Mouse (Mus musculus): ENCODE results near the gene Gm21974.
A peak's percentile ranks its signal among the peaks of the same experiment; 100 is the strongest.
"Not testable (repeated sequence)": the region's sequence is repeated elsewhere in the genome, so short reads cannot be mapped to it uniquely, and the experiment has no call there.

Gene Gm21974

DNA sequence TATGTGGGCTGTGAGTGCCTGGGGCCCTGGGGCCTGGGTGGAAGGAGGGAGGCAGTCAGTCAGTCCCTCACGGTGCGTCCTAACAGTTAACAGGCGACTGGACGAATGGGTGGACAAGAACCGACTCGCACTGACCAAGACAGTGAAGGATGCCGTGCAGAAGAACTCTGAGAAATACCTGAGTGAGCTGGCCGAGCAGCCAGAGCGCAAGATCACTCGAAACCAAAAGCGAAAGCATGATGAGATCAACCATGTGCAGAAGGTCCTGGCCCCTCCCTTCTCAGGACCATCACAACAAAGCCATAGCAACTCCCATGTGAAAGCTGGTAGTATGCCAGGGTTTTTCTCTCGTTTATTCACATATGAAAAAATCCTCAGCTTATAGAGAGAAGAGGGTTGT is 20.0 kb upstream of the Gm21974 start:
- no peak for DNase-seq (ENCODE audit: low read depth, low spot score)

DNA sequence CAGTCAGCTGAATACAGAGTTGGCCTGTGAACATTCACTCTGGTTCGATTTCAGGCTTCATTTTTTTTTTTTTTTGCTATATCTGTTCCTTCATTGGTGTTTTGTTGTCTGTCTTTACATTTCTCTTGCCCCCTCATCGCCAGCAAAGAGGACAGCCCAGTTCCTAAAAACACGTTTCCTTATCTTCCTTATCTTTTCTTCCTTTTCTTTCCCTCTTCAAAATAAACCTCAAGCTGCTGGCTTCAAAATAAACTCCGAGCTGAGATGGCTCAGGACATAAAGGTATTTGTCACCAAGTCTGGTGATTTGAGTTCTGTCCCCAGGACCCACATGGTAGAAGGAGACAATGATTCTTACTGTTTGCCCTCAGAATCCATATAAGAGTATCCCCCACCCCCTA is 17.7 kb upstream of the Gm21974 start:
- no peak for DNase-seq (ENCODE audit: low read depth, low spot score)

DNA sequence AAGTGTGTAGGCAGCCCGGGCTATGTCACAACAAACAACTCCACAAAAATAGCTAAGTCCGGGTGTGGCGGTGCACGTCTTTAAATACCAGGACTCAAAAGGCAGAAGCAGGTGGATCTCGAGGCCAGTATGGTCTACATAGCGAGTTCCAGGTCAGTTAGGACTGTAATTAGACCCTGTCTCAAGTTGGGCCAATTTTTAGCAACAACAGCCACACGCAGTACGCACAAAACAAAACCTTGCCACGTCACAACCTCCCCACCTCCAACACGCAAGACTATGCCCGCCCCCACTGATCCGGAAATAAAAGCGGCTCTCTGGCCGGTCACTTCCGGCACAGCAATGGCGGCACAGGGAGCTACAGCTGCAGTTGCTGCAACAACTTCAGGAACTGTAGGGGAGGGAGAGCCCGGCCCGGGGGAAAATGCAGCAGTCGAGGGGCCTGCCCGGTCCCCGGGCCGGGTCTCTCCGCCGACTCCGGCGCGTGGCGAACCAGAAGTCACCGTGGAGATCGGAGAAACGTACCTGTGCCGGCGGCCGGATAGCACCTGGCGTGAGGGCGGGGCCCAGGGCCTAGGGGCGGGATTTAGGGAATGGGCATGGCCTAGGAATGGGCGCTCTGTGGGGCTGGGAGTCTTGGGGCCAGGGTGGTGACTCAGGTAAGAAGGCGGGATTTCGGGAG is 17.1 kb upstream of the Gm21974 start, which contains the start of gene Kat8:
Gene Kat8 (plus strand): TSS at position 327 of the 682 bp plus-strand sequence.
- DNase-seq (ENCODE audit: low read depth, low spot score) = peak; percentile 98

DNA sequence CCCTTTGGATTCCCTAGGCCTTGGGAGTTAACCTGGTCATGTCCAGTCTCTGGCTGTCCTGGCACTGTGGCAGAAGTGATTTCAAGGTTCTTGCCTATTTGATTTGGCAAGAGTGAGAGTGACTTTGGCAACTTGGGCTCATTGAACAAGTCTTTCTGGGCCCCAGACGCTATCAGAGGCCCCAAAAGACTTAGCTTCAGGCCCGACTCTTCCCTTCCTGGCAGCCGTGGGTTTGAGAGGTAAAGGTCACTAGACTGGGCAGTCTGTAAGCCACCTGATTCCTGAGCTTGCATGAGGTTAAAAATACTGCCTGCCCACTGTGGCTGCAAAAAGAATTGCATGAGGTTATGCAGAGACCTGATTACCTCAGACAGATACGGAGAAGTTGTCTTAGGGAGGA is 13.4 kb upstream of the Gm21974 start:
- no peak for DNase-seq (ENCODE audit: low read depth, low spot score)

DNA sequence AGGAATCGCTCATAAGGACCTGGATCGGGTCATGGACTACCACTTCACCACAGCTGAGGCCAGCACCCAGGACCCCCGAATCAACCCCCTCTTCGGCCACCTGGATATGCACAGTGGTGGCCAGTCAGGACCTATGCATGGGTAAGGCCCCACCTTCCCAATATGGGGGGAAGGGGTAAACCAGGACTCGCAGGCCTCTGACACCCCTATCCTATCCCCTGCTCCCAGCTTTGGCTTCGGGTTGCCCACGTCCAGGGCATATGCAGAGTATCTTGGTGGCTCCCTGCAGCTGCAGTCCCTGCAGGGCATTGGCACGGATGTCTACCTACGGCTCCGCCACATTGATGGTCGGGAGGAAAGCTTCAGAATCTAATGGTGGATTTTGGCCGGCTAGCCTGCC is 12.7 kb upstream of the Gm21974 start:
- DNase-seq (ENCODE audit: low read depth, low spot score) = no peak

DNA sequence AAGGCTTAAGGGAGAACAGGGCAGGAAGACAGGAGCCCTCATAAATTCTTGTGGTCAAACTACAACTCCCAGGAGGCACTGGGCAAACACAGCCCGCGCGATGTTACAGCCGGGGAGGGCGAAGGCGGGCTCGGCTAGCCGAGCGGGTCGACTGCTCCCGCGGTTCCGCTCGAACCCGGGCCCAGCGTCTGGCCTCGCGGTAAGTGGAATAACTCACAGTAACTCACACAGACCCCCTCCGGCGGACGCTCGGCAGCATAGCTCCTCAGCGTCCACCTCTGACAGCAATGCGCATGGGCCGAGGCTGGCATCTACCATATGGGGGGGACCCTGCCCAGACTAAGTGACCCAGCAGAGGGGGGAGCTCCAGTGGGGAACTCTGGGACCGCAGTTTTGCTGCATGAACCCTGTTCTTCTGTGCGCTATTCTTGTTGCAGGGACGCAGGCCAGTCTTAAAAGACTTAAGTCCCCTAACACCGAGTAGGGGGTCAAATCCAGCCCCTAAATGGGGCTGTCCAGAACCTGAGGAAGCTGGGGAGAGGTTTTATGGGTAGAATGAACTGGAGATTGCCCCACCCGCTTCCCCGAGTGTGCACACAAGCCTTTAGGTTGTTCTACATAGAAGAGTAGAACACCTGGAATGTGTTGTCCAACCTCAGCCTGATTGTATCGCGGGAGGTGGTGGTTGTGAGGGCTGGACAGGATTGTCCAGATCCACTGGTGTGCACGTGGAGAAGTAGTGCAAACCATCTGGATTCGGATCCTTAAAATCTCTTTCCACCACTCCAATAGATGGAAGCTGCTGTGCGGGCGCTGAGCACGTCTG is 8.9 kb upstream of the Gm21974 start, which contains the start of gene Bckdk:
Gene Bckdk (plus strand): TSS at position 112 of the 826 bp plus-strand sequence.
- DNase-seq (ENCODE audit: low read depth, low spot score) = peak; percentile 89

DNA sequence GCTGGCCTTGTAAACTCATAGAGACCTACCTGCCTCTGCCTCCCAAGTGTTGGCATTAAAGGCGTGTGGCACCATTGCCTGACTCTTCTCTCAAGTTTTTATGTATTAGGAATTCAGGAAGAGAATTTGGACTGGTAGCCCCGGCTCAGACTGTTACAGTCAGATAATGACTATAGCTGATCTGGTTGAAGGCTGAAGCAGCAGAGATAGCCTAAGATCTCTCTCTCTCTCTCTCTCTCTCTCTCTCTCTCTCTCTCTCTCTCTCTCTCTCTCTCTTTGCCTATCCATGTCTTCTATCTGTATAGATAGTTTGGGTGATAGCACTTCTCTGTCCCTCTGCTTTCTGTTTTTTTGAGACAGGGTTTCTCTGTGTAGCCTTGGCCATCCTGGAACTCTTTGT is 6.5 kb upstream of the Gm21974 start:
- DNase-seq (ENCODE audit: low read depth, low spot score) = no peak

DNA sequence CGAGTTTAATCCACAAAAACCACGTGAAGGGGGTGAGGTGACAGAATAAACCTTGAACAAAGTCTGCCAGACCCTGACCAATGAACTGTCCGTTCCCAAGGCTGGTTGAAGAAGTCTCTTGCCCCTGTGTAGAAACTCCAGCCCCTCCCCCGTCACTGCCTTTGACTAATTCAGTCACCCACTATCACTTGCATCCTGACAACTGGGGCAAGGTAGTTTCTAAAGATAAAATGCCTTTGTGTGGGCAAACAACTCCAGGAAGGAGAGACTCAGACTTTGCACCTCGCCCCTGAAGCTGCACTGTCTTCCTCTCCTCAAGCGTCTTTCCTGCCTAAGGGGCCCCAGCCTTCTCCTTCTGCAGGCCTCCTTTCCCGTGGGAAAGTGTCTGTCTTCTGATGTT is 4.7 kb upstream of the Gm21974 start:
- DNase-seq (ENCODE audit: low read depth, low spot score) = peak; percentile 31

DNA sequence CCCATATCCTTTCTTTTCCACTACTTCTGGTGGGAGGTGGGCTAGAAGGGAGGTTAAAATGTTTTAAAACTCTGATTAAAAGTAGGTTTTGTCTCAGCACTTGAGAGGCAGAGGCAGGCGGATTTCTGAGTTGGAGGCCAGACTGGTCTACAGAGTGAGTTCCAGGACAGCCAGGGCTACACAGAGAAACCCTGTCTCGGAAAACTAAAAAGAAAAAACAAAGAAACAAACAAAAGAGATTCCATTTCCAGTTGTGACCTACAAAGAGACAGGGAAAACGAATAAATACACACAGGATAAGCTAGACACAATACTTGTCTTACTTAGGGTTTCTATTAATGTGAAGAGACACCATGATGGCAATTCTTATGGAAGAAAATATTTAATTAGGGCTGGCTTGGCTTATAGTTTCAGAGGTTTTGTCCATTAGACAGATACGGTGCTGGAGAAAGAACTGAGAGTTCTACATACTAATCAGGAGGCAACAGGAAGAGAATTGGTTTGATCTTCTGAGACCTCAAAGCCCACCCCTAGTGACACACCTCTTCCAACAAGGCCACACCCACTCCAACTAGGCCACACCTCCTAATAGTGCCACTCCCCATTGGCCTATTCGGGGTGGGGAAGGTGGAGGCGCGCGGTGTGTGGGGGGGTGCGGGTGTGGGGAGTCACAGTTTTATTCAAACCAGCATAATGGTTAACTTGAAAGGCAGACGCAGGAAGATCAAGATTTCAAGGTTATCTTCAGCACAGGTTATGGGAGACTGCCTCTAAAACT is 3.1 kb upstream of the Gm21974 start:
- no peak for DNase-seq (ENCODE audit: low read depth, low spot score)

DNA sequence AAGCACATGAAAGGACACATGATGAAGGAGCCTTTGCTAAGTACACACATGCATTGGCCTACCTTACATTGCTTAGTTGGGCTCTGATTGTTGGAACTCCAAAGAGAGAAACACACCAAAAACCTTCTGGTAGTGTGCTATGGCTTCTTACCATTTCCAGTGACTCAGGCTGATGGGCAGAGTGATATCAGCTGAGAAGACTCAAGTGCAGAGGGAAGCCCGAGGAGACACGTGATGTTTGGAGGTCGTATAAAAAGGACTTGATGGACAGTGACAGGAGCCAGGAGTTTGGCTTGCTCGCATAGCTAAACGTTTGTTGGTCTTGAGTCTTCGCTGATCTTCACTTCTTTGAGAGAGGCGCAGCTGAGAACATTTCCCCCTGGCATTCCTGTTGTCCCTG is 2.3 kb upstream of the Gm21974 start:
- DNase-seq (ENCODE audit: low read depth, low spot score) = no peak

DNA sequence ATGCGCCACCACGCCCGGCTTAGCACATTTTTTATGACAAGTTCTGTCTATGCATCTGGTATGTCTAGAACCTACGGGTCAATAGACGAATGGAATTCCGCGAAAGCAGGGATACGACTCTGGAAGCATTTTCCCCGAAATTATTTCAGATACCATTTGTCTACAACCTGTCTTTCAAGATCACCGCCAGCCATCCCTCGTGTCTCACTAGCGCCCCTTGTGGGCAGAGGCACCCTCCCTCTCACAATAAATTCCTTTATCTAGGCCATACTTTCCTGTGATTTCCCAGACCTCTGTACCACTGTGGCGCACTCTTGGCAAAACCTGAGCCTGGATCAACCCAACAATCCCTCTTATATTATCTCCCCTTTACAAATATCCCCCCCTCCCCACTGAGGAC is 1.1 kb upstream of the Gm21974 start:
- DNase-seq (ENCODE audit: low read depth, low spot score) = peak; percentile 63

DNA sequence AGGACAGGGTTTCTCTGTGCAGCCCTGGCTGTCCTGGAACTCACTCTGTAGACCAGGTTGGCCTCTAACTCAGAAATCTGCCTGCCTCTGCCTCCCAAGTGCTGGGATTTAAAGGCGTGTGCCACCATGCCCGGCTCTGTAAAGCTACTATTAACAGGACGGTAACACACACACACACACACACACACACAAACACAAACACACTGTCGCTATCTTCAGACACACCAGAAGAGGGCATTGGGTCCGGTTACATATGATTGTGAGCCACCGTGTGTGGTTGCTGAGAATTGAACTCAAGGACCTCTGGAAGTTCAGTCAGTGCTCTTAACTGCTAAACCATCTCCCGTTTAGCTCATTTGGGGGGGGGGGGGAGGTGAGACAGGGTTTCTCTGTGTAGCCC is 637 bp upstream of the Gm21974 start:
- not testable (repeated sequence) for DNase-seq (ENCODE audit: low read depth, low spot score)

DNA sequence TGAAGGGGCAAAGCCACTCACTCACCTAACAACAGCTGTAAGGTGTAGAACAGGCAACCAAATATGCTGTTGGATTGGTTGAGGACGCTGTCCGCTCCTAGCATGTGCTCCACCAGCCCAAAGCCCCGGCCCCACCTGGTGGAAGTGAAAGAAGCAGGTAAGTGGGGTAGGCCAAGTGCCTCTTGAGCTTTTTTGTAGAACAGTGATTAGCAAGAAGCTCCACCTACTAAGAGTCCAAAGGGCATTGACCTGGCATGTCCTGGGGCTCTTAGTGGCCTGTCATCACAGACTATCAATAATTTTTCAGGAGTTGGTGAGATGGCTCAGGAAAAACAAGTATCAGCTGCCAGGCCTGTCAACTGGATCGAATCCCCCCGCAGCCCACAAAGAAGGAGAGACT is 774 bp downstream of the Gm21974 start:
- no peak for DNase-seq (ENCODE audit: low read depth, low spot score)

DNA sequence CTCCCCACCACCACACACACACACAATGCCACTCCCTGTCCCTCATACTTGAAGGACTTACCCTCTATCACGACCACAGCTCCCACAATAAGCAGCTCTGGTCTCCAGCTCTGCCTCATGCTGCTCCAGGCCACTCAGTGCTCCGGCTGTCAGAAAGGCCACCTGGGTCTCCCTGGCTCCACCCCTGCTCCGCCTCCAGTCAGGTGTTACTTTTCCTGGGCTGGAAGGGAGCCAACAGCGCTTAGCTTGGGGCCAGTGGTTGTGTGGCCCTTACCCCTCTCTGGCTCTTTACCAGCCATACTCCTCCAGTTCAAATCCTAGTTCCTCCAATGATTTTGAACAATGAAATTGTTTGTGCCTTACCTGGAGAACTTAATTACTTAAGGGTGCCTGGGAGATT is 4.5 kb downstream of the Gm21974 start, which contains the start of gene Prss53:
Gene Prss53 (minus strand): TSS at position 173 of the 400 bp plus-strand sequence.
- DNase-seq (ENCODE audit: low read depth, low spot score) = no peak

DNA sequence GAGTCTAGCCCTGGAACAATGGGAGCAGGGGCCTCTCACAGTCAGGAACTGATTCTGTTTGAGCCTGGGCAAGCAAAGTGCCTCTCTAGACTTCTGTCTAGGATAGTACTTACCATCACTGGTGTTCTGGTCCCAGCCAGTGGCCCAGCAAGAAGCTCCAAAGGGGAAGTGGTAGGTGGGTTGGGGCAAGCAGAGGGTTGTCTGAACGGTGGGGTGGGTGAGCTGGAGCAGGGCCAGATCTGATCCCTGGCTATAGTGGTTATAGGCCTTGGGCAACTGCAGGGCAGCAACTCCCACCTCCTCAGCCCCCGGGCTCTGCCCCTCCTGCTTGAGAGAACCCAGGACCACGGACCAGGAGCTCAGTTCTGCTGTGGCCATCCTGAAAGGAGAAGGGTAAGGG is 6.4 kb downstream of the Gm21974 start:
- DNase-seq (ENCODE audit: low read depth, low spot score) = no peak

DNA sequence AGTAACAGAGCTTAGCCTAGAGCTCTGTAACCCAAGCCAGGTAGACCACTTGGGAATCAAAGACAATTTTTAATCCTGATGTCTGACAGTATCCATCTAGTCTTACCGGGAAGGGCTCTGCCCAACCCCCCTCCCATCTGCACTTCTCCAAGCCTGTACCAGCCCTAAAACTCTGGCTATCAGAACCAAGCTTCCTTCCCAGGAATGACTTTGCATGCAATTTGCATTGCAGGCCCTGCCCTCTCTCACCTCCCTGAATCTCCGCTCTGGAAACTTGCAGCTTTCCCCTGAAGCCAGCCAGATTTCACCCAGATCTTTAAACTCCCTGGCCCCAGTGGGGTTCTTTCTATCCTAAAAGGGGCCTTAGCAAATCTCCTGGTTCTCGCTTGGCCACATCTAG is 7.5 kb downstream of the Gm21974 start:
- DNase-seq (ENCODE audit: low read depth, low spot score) = no peak

DNA sequence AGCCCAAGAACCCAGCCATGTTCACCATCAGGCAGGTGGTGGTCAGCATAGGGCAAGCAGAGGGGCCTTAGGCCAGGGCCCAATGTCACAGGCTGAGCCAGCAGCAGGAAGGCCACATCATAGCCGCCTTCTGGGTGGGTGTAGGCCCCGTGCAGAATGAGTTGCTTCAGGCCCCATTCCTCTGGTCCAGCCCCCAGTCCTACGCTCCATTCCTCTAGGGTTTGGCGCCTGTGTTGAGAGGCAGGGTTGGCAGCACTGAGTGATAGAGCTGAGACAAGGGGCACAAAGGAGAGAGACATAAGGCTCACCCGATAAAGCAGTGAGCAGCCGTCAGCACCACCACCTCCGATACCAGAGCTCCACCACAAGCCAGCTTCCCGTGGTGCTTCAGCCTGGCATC is 8.1 kb downstream of the Gm21974 start:
- no peak for DNase-seq (ENCODE audit: low read depth, low spot score)

DNA sequence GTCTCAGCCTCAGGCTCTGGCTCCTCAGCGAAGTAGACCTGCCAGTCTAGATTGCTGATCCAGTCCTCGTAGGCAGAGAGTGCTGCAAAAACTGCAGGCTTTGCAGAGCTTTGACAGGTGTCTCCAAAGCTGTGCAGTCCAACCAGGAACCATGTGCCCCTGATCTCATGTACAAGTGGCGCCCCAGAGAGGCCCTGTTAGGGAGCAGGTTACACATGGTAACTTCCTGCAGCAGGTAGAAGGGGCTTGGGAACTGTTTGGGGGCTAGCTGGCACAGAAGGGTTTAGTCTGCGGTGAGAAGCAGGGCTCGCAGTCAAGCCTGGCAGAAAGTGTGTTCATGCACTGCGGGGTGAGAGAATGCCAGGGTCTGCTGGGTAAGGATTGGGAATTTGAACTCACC is 8.7 kb downstream of the Gm21974 start:
- no peak for DNase-seq (ENCODE audit: low read depth, low spot score)

DNA sequence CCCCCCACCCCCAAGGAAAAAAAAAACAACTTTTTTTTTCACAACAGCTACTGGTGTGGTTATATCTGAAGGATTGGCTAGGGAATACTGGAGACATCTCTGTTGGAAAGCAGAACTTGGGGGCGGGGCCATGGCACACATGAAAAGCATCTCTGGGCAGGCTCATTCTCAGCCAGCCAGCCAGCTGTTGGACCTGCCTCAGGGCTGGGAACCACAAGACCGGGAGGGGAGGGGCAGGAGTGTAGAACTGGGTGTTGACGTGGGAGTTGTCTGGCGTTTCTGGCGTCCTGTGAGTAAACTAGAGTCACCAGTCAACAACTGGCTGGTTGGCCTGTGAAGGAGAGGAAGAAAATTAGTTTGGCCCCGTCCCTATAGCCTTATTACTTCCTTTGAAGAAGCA is 9.3 kb downstream of the Gm21974 start:
- peak; percentile 70 for DNase-seq (ENCODE audit: low read depth, low spot score)

DNA sequence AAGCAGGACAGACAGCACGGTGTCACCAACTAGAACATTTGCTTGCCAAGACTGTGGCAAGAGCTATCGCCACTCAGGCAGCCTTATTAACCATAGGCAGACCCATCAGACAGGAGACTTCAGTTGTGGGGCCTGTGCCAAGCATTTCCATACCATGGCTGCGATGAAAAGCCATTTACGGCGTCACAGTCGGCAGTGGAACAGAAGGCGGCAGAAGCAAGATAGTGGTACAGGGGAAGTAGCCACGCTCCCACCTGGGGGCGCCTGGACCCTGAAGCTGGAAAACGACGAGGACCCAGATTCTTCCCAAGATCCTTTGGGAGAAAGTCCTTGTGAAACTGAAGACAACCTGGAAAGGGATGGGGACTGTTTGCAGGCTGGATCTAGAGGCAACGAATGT is 14.8 kb downstream of the Gm21974 start:
- no peak for DNase-seq (ENCODE audit: low read depth, low spot score)

DNA sequence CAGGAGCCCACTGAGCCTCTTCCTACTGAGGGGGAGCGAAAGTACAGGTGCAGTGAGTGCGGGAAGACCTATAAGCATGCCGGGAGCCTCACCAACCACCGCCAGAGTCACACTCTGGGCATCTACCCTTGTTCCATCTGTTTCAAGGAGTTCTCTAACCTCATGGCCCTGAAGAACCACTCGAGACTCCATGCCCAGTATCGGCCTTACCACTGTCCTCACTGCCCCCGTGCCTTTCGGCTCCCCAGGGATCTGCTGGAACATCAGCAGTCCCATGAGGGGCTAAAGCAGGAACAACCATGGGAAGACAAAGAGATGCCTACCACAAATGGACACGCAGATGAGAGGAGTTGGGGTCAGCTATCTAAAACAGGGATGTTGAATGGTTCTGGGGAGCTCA is 16.0 kb downstream of the Gm21974 start:
- no peak for DNase-seq (ENCODE audit: low read depth, low spot score)
